Mouse (Mus musculus) heart, adult 2 months (tissue): Measurements from ENCODE around the gene Btbd10.

ENCODE experiments used
- CTCF ChIP-seq: fragments of 200-600 bp; IDR thresholded peaks from 2 replicates; pipeline ENCODE4 v1.8.1; 2022; ENCODE audit warnings: antibody characterized with exemption, mild to moderate bottlenecking, moderate library complexity
- EP300 ChIP-seq: fragments of 200-500 bp; IDR thresholded peaks from 2 replicates; pipeline ENCODE4 v1.6.1; 2011; ENCODE audit warnings: low read depth, low read length, control low read depth; ENCODE audit not compliant: insufficient read depth

DNA sequence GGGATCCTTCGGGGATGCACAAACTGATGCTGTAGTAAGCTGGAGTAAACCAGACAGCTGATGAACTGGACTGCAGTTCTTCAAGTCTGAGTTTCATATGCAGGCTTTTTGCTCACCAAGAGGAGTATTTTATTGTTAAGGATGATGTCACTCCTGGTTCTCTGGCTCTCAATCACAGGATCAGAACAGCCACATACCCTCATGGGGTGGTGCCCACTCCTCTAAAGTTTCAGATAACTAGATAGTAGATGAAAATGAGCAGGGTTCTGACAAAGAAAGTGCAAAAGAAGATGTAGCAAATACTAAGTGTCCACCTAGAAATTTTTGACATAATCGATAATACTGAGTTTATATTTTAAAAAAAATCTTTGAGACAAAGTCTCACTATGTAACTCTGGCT is 19.3 kb upstream of the Btbd10 start, which contains the start of gene Pth:
- TF ChIP-seq CTCF (no peak), EP300 (no peak)
